Mouse (Mus musculus): Measurements from ENCODE around the gene Orc2. TPM values are rescaled to one million over a fixed set of nuclear protein-coding genes. Genes with fewer than 3 reads are reported as not detected.
A peak's percentile ranks its signal among the peaks of the same experiment; 100 is the strongest.

Gene Orc2
- 31.8 TPM for polyA plus RNA-seq (2021)

- no peak for TF ChIP-seq CTCF (IDR thresholded peaks at IDR 0.05)
- ATAC-seq (peak; percentile 99), DNase-seq (ENCODE audit: low read depth, low spot score) (peak; percentile 47)
- POLR2A ChIA-PET, result interaction anchor here (0.6 kb wide), 1 partner anchor 27 kb away, joined by 3 read pairs; no protein-coding TSS in a partner anchor
- H3K27me3 ChIP-seq, result no peaks in the 10 kb centered on the region
- in situ Hi-C loops (cut with MboI; ENCODE audit: low pct_unique_long_range_greater_than_20kb), result no loop called here
- CTCF ChIA-PET, result no interaction called here
These were observed at the start of gene Orc2 for GRCm38 (mm10) chr1:58504577-58505254. Gene Orc2, minus strand, starts transcription at chr1:58505109.

GRCm38 (mm10) chr1:58541386-58541785 is 36.5 kb upstream of the Orc2 start:
- ChIA-PET POLR2A (no interaction called here), CTCF (interaction anchor here (1.0 to 1.6 kb wide), 2 partner anchors 10 to 52 kb away, joined by 3 to 7 read pairs; no protein-coding TSS in a partner anchor)
- no peak for ATAC-seq
- no peak for DNase-seq (ENCODE audit: low read depth, low spot score)
- in situ Hi-C loops (cut with MboI; ENCODE audit: low pct_unique_long_range_greater_than_20kb), result no loop called here
- no peak for TF ChIP-seq CTCF (IDR thresholded peaks at IDR 0.05)
- no peaks in the 10 kb centered on the region for H3K27me3 ChIP-seq

DNA sequence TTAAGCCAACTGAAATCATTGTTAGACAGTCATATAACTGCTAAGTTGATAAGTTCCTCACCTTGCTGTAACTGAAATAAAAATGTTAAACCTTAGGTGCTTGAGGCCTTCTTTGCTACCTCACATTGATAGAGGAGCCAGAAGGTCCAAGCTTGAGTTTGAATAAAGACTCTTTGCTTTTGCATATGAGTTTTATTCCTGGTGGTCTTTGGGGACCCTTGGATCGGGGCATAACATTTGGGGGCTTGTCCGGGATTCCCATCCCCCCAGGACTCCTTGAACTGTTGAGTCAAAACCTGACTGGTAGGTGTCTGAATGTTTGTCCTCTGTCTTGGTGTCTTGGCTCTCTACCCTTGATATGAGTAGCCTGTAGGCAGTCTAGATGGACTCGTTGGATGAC is 2.3 kb upstream of the Orc2 start:
- no peak for TF ChIP-seq CTCF (IDR thresholded peaks at IDR 0.05)
- ATAC-seq (no peak), DNase-seq (ENCODE audit: low read depth, low spot score) (no peak)
- H3K27me3 ChIP-seq, result no peaks in the 10 kb centered on the region
- in situ Hi-C loops (cut with MboI; ENCODE audit: low pct_unique_long_range_greater_than_20kb), result no loop called here
- ChIA-PET CTCF (no interaction called here), POLR2A (no interaction called here)

DNA sequence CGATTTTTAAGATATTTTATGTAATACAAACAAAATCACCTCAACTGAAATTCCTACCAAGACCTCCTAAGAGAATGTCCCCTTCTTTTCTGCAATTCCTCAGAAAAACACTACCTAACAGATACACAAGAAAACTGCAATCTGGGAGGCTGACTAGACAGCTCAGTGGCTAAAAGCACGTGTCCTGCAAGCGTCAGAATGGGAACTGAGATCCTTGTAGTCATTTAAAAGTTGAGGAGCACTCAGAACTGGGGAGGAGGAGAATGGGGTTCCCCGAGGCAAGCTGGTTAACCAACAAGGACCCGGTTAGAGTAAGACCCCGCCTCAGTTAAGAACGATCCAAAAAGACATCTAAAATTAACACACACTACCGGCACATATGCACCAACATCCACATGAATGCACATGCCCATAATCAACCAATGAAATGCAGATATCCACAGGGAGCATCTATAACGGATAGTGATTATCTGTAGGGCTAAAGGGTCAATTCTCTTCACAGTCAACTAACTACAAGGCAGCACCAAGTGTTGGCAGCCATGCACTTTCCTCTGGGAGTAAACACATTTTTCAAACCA is 1.0 kb downstream of the Orc2 start:
- no peaks in the 10 kb centered on the region for H3K27me3 ChIP-seq
- POLR2A ChIA-PET, result no interaction called here
- CTCF ChIA-PET, result no interaction called here
- ATAC-seq, result peak; percentile 6
- no peak for DNase-seq (ENCODE audit: low read depth, low spot score)
- no peak for TF ChIP-seq CTCF (IDR thresholded peaks at IDR 0.05)
- in situ Hi-C loops (cut with MboI; ENCODE audit: low pct_unique_long_range_greater_than_20kb), result no loop called here

- ChIA-PET CTCF (no interaction called here), POLR2A (no interaction called here)
- in situ Hi-C loops (cut with MboI; ENCODE audit: low pct_unique_long_range_greater_than_20kb), result no loop called here
- DNase-seq (ENCODE audit: low read depth, low spot score), result no peak
- ATAC-seq, result no peak
- no peak for TF ChIP-seq CTCF (IDR thresholded peaks at IDR 0.05)
- no peaks in the 10 kb centered on the region for H3K27me3 ChIP-seq
These were observed 1.8 kb downstream of the Orc2 start for GRCm38 (mm10) chr1:58503134-58503533.

DNA sequence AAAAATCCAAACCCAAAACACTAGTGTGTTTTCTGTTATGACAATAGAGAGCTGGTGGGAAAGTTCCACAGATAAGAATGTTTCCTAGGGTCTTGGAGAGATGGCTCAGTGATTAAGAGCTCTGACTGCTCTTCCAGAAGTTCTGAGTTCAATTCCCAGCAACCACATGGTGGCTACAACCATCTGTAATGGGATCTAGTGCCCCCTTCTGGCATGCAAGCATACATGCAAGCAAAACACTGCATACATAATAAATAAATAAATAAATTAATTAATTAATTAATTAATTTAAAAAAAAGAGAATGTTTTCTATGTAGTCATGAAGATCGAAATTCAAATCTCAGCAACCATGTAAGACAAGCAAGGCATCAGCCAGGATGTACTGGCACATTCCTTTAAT is 6.2 kb downstream of the Orc2 start:
- ATAC-seq (no peak), DNase-seq (ENCODE audit: low read depth, low spot score) (no peak)
- in situ Hi-C loops (cut with MboI; ENCODE audit: low pct_unique_long_range_greater_than_20kb), result no loop called here
- ChIA-PET POLR2A (no interaction called here), CTCF (no interaction called here)
- TF ChIP-seq CTCF (IDR thresholded peaks at IDR 0.05), result peak; percentile 51
- H3K27me3 ChIP-seq, result no peaks in the 10 kb centered on the region

DNA sequence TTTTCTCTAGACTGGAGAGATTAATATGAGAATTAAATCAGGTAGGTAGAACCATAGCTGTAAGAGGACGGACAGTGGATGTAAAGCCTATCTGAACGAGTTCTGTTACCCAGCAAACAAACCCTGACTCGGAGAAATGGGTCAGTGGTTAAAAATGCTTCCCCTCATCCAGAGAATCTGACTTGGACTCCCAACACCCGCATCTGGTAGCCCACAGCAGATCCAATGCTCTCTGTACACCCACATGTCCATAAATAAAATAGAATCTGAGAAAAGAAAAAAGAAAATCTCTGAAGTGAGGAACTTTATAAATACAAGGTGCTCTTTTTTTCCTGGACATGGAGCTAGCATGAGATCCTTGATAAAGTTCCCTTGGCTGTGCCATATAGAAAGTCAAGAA is 7.2 kb downstream of the Orc2 start:
- no peaks in the 10 kb centered on the region for H3K27me3 ChIP-seq
- no peak for TF ChIP-seq CTCF (IDR thresholded peaks at IDR 0.05)
- ChIA-PET CTCF (no interaction called here), POLR2A (no interaction called here)
- DNase-seq (ENCODE audit: low read depth, low spot score) (no peak), ATAC-seq (no peak)
- in situ Hi-C loops (cut with MboI; ENCODE audit: low pct_unique_long_range_greater_than_20kb), result no loop called here

GRCm38 (mm10) chr1:58495603-58496002 is 9.3 kb downstream of the Orc2 start:
- POLR2A ChIA-PET, result no interaction called here
- no peak for ATAC-seq
- no peak for DNase-seq (ENCODE audit: low read depth, low spot score)
- CTCF ChIA-PET, result no interaction called here
- TF ChIP-seq CTCF (IDR thresholded peaks at IDR 0.05), result no peak
- no peaks in the 10 kb centered on the region for H3K27me3 ChIP-seq
- in situ Hi-C loops (cut with MboI; ENCODE audit: low pct_unique_long_range_greater_than_20kb), result no loop called here

- DNase-seq (ENCODE audit: low read depth, low spot score), result no peak
- ChIA-PET POLR2A (no interaction called here), CTCF (no interaction called here)
- no peaks in the 10 kb centered on the region for H3K27me3 ChIP-seq
- in situ Hi-C loops (cut with MboI; ENCODE audit: low pct_unique_long_range_greater_than_20kb), result no loop called here
- no peak for TF ChIP-seq CTCF (IDR thresholded peaks at IDR 0.05)
- no peak for ATAC-seq
These were observed 22.3 kb downstream of the Orc2 start for GRCm38 (mm10) chr1:58482647-58483046.

DNA sequence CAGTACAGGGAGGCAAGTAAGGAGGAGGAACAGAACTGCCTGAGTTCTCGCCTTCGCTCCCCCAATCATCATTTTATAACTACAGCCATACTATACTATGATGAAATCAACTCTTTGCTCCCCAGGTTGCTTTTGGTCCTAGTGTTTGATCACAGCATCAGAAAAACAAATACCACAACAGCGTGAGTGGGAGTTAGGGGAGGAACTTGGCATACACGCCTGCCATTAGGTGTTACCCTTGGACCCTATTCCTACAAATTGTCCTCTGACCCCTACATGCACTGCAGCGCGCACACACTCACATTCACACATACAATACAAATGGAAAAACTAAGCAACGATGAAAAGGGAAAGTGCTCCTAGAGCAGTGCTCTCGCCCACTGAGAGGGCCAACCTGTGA is 29.2 kb downstream of the Orc2 start:
- POLR2A ChIA-PET, result no interaction called here
- no peaks in the 10 kb centered on the region for H3K27me3 ChIP-seq
- no peak for DNase-seq (ENCODE audit: low read depth, low spot score)
- no peak for TF ChIP-seq CTCF (IDR thresholded peaks at IDR 0.05)
- in situ Hi-C loops (cut with MboI; ENCODE audit: low pct_unique_long_range_greater_than_20kb), result no loop called here
- CTCF ChIA-PET, result no interaction called here
- no peak for ATAC-seq

- H3K27me3 ChIP-seq, result no peaks in the 10 kb centered on the region
- ATAC-seq, result no peak
- TF ChIP-seq CTCF (IDR thresholded peaks at IDR 0.05), result no peak
- ChIA-PET POLR2A (no interaction called here), CTCF (no interaction called here)
- in situ Hi-C loops (cut with MboI; ENCODE audit: low pct_unique_long_range_greater_than_20kb), result no loop called here
- DNase-seq (ENCODE audit: low read depth, low spot score), result no peak
These were observed 39.3 kb downstream of the Orc2 start for GRCm38 (mm10) chr1:58465561-58465960.

DNA sequence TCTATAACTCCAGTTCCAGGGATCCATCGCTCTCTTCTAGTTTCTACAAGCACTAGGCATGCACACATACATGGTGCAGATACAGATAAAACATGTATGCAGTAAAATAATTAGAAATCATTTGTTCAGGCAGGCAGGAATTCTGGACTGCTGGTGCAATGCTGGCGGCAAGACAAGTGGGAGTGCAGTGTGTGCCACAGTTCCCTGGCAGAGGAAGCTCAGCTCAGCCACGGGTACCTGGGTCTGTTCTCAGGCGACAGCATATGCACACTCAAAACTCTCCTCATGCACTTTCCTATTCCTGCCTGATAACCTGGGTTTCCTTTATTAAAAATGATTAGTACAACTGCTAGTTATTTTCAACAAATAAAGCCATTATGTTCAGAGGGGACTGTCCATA is 39.9 kb downstream of the Orc2 start:
- ATAC-seq (no peak), DNase-seq (ENCODE audit: low read depth, low spot score) (no peak)
- CTCF ChIA-PET, result no interaction called here
- TF ChIP-seq CTCF (IDR thresholded peaks at IDR 0.05), result no peak
- no peaks in the 10 kb centered on the region for H3K27me3 ChIP-seq
- in situ Hi-C loops (cut with MboI; ENCODE audit: low pct_unique_long_range_greater_than_20kb), result no loop called here
- POLR2A ChIA-PET, result interaction anchor here (1.1 kb wide), 1 partner anchor 10 kb away, joined by 3 read pairs; no protein-coding TSS in a partner anchor
